Mouse (Mus musculus) liver, embryonic 16.5 days (tissue): ENCODE measurements around the gene Foxd1. TPM values are rescaled to one million over a fixed set of nuclear protein-coding genes. Genes with fewer than 3 reads are reported as not detected.

Source experiments
- ATAC-seq: fragments of 200-750 bp; cut with Nextera tagmentation; 2 replicates; pipeline ENCODE4 v1.8.0; 2017; ENCODE audit warnings: low read depth, mild to moderate bottlenecking, moderate number of reproducible peaks, moderate library complexity
- H3K27ac ChIP-seq: fragments of 300-500 bp; sonication (generic); 2 replicates; pipeline ENCODE4 v1.5.1; 2014; ENCODE audit warnings: mild to moderate bottlenecking, low read length
- H3K27me3 ChIP-seq: fragments of 300-500 bp; sonication (generic); 2 replicates; pipeline ENCODE4 v1.6.1; 2014; ENCODE audit warnings: low read depth, low read length, mixed read lengths; ENCODE audit not compliant: control insufficient read depth, insufficient read depth
- H3K36me3 ChIP-seq: fragments of 300-500 bp; sonication (generic); 2 replicates; pipeline ENCODE4 v1.6.1; 2014; ENCODE audit warnings: mild to moderate bottlenecking; ENCODE audit not compliant: control insufficient read depth, insufficient read depth
- H3K4me1 ChIP-seq: fragments of 300-500 bp; sonication (generic); 2 replicates; pipeline ENCODE4 v1.6.1; 2014; ENCODE audit warnings: low read depth, low read length, mixed read lengths; ENCODE audit not compliant: control insufficient read depth
- H3K4me2 ChIP-seq: fragments of 300-500 bp; sonication (generic); 2 replicates; pipeline ENCODE4 v1.6.1; 2014; ENCODE audit warnings: low read depth, low read length, mixed read lengths
- H3K4me3 ChIP-seq: fragments of 300-500 bp; sonication (generic); 2 replicates; pipeline ENCODE4 v1.5.1; 2014; ENCODE audit warnings: low read depth, mild to moderate bottlenecking, low read length
- H3K9ac ChIP-seq: fragments of 300-500 bp; sonication (generic); 2 replicates; pipeline ENCODE4 v1.6.1; 2014; ENCODE audit warnings: low read depth, low read length
- H3K9me3 ChIP-seq: fragments of 300-500 bp; sonication (generic); replicated peaks from 2 replicates; pipeline ENCODE4 v1.6.1; 2016; ENCODE audit warnings: low read length; ENCODE audit not compliant: control insufficient read depth
- WGBS: fragments of 180-500 bp; shearing (Covaris S2); extraction: QIAGEN DNeasy Blood & Tissue Kit; methylation state at CpG from one replicate; pipeline ENCODE4 v1.1.7; 2014; ENCODE audit not compliant: insufficient replicate concordance; 5-methylcytosine and 5-hydroxymethylcytosine counted together
- polyA plus RNA-seq: library from polyadenylated mRNA; unstranded; fragments of >200 nt; fragmentation: Nextera tagmentation; extraction: Ambion mirVana; gene quantifications from 2 replicates; pipeline ENCODE4 v1.2.1, GENCODE M21; 2015

Foxd1 gene
- polyA plus RNA-seq, 1 experiment from 2014 or later = not detected

DNA sequence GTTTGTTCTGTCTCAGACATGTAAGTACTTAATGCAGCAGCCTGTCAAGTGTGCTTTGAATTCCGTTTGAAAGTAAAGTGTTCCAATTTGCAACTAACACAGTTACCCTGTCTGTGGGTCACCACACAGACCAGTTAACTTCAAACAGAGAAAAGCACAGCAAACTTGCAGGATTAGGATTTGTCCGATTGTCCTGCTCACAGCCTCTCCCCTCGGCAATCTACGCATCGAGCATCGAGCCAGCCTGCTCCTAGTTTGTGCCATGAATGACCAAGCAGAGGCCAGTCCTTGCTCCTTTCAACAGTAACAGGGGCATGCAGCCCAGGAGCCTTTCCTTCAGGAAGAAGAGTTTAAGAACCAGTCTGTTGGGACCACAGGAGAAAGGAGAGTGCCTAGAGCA, 15.0 kb downstream of the Foxd1 start:
- WGBS = 11% methylated on average over 6 of the region's 6 CpGs
- Histone ChIP-seq H3K4me1 (no peaks in the 10 kb centered on the region), H3K36me3 (no peaks in the 10 kb centered on the region), H3K9me3 (no peaks in the 10 kb centered on the region), H3K4me2 (no peak overlapping the region), H3K27me3 (peaks cover 54% of the 10 kb centered on the region), H3K4me3 (no peak overlapping the region), H3K27ac (no peak overlapping the region), H3K9ac (no peak overlapping the region)
- ATAC-seq = no peak

GRCm38 (mm10) chr13:98374560-98374959, 20.5 kb downstream of the Foxd1 start:
- ATAC-seq = no peak
- Histone ChIP-seq H3K36me3 (no peaks in the 10 kb centered on the region), H3K27me3 (peaks cover 10% of the 10 kb centered on the region), H3K27ac (no peak overlapping the region), H3K9me3 (no peaks in the 10 kb centered on the region), H3K4me2 (no peak overlapping the region), H3K4me3 (no peak overlapping the region), H3K9ac (no peak overlapping the region), H3K4me1 (no peaks in the 10 kb centered on the region)
- WGBS = 44% methylated on average over 8 of the region's 8 CpGs

- H3K36me3 ChIP-seq = no peaks in the 10 kb centered on the region
- H3K9me3 ChIP-seq = no peaks in the 10 kb centered on the region
- H3K4me3 ChIP-seq = no peak overlapping the region
- H3K4me2 ChIP-seq = no peak overlapping the region
- H3K27ac ChIP-seq = no peak overlapping the region
- no peaks in the 10 kb centered on the region for H3K4me1 ChIP-seq
- ATAC-seq = no peak
- peaks cover 6% of the 10 kb centered on the region for H3K27me3 ChIP-seq
- H3K9ac ChIP-seq = no peak overlapping the region
- 41% methylated on average over 3 of the region's 3 CpGs for WGBS
Observed at GRCm38 (mm10) chr13:98374979-98375378, 20.9 kb downstream of the Foxd1 start.

DNA sequence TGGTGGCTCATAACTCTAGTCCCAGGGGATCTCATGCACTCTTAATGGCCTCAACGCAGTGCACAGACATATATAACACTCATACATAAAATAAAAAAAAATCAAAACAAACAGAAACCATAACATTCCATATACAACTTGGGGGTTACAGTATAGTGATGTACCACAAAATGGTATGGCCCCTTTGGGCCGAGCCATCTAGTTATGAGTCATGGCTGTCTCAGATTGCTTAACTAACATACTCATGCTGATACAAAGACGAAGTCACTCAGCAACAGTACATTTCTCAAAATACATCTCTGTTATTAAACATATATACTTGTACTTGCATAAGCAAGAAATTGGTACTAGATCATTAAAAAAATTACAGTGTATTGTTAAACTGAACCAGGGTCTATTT, 23.7 kb downstream of the Foxd1 start:
- H3K4me3 ChIP-seq = no peak overlapping the region
- peaks cover 6% of the 10 kb centered on the region for H3K27me3 ChIP-seq
- H3K4me2 ChIP-seq = no peak overlapping the region
- no peaks in the 10 kb centered on the region; the same call in 1 of the 2 replicates for H3K9me3 ChIP-seq
- 64% methylated on average over 3 of the region's 3 CpGs for whole genome bisulfite sequencing
- no peak overlapping the region for H3K9ac ChIP-seq
- no peaks in the 10 kb centered on the region for H3K4me1 ChIP-seq
- H3K36me3 ChIP-seq = no peaks in the 10 kb centered on the region
- no peak for ATAC-seq
- H3K27ac ChIP-seq = no peak overlapping the region

GRCm38 (mm10) chr13:98382751-98383150, 28.7 kb downstream of the Foxd1 start:
- no peak overlapping the region for H3K4me2 ChIP-seq
- no peaks in the 10 kb centered on the region; the same call in none of the 2 replicates for H3K9me3 ChIP-seq
- H3K4me1 ChIP-seq = no peaks in the 10 kb centered on the region
- no peaks in the 10 kb centered on the region for H3K27me3 ChIP-seq
- 64% methylated on average over 4 of the region's 4 CpGs for WGBS
- H3K36me3 ChIP-seq = no peaks in the 10 kb centered on the region
- no peak for ATAC-seq
- no peak overlapping the region for H3K4me3 ChIP-seq
- H3K27ac ChIP-seq = no peak overlapping the region
- no peak overlapping the region for H3K9ac ChIP-seq

DNA sequence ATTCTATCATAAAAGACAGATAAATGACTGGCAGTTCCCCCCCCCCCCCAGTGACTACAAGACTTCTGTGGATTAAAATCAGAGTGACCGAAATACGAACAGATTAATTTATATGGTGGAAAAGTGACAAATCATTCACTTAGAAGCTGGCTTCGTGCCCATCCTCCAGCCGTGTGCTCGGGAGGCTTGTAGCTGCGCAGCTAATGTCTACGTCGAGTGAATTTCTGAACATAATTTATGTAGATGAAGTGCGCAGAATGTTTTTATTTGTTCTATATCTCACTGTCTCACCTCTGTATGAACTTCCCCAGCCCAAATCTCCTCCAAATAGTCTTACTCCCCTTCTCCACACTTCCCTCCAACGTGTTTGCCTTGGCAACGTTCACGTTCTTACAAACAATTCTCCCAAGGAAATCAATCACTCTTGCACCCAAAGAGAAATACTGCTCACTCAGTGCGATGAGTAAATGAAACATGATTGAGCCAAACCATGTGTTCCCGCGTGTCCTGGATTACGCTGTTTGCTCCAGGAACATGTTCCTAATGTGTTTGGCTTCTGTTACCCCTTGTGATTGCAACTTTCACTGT, 30.0 kb downstream of the Foxd1 start:
- Histone ChIP-seq H3K27ac (no peak overlapping the region), H3K9ac (no peak overlapping the region), H3K9me3 (no peaks in the 10 kb centered on the region; the same call in none of the 2 replicates), H3K27me3 (peaks cover 7% of the 10 kb centered on the region), H3K36me3 (no peaks in the 10 kb centered on the region), H3K4me1 (no peaks in the 10 kb centered on the region), H3K4me2 (no peak overlapping the region), H3K4me3 (no peak overlapping the region)
- ATAC-seq = no peak
- WGBS = 64% methylated on average over 16 of the region's 16 CpGs

DNA sequence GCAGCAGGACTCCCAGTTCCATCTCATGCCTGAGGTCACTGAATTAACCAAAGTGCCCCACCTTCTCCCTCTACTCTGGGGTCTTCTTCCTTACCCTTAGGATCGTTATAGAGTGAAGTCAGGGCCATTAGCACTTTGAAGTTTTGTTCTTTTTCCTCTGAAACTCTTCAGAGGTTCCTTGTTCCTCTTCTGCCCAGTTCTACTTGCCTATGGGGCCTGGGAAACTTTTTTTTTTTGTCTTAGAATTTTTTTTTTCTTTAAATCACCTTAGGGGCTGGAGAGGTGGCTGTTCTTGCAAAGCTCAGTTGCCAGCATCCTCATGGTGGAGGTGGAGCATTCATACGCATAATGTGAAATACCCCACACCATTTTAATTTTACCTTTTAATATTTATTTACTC, 31.8 kb downstream of the Foxd1 start:
- Histone ChIP-seq H3K27me3 (peaks cover 21% of the 10 kb centered on the region), H3K9ac (no peak overlapping the region), H3K4me2 (no peak overlapping the region), H3K9me3 (no peaks in the 10 kb centered on the region; the same call in none of the 2 replicates), H3K36me3 (no peaks in the 10 kb centered on the region), H3K4me1 (no peaks in the 10 kb centered on the region), H3K4me3 (no peak overlapping the region), H3K27ac (no peak overlapping the region)
- no peak for ATAC-seq
- WGBS = 53% methylated on average over 2 of the region's 2 CpGs

- H3K27ac ChIP-seq = no peak overlapping the region
- H3K36me3 ChIP-seq = no peaks in the 10 kb centered on the region
- no peak overlapping the region for H3K4me3 ChIP-seq
- whole genome bisulfite sequencing = 17% methylated on average over 1 of the region's 1 CpGs
- peaks cover 47% of the 10 kb centered on the region for H3K27me3 ChIP-seq
- no peak for ATAC-seq
- H3K9ac ChIP-seq = no peak overlapping the region
- H3K4me1 ChIP-seq = no peaks in the 10 kb centered on the region
- H3K4me2 ChIP-seq = no peak overlapping the region
- H3K9me3 ChIP-seq = no peaks in the 10 kb centered on the region; the same call in 1 of the 2 replicates
Observed at GRCm38 (mm10) chr13:98389092-98389491, 35.0 kb downstream of the Foxd1 start.

GRCm38 (mm10) chr13:98390363-98390762, 36.3 kb downstream of the Foxd1 start:
- H3K9me3 ChIP-seq = no peaks in the 10 kb centered on the region; the same call in 1 of the 2 replicates
- ATAC-seq = no peak
- no peak overlapping the region for H3K4me2 ChIP-seq
- H3K4me3 ChIP-seq = no peak overlapping the region
- peaks cover 47% of the 10 kb centered on the region for H3K27me3 ChIP-seq
- H3K9ac ChIP-seq = no peak overlapping the region
- no peaks in the 10 kb centered on the region for H3K36me3 ChIP-seq
- 22% methylated on average over 6 of the region's 6 CpGs for WGBS
- no peak overlapping the region for H3K27ac ChIP-seq
- H3K4me1 ChIP-seq = no peaks in the 10 kb centered on the region
